Mouse (Mus musculus): ENCODE results near the gene Mfsd13b.
A peak's percentile ranks its signal among the peaks of the same experiment; 100 is the strongest.

The Mfsd13b gene

DNA sequence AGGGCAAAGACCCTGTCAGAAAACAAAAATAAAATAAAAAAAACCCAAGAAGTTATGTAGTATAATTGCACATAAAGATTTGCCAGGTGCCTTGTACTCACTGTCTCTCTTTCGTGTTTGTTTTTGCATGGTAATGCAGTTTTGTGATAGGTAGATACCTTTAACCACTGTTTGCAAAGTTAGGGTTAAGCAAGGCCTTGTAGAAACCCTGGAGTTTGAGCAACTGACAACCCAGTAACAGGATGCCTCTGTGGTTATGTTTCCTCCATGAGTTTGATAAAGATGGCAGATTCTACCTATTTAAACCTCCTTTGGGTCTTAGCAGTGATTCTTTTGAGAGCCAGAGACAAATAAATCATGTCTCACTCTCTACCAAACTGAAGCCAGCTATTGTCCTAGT is 61.2 kb downstream of the Mfsd13b start:
- DNase-seq (ENCODE audit: low read depth, low spot score), result peak; percentile 21

DNA sequence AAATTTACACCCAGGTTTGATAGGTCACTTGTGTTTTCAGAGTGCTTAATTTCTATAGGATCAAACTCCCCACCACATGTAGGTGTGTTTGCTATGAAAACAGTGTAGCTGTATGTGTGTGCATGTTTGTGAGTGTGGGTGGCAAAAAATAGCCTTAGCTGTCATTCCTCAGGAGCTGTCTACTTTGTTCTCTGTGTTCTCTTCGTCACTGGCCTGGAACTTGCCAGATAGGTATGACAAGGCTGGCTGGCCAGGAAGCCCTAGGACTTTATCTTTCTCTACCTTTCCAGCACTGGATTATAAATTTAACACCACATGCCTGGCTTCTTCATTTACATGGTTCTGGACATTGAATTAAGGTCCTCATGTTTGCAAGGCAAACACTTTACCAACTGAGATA is 61.9 kb downstream of the Mfsd13b start:
- no peak for DNase-seq (ENCODE audit: low read depth, low spot score)

DNA sequence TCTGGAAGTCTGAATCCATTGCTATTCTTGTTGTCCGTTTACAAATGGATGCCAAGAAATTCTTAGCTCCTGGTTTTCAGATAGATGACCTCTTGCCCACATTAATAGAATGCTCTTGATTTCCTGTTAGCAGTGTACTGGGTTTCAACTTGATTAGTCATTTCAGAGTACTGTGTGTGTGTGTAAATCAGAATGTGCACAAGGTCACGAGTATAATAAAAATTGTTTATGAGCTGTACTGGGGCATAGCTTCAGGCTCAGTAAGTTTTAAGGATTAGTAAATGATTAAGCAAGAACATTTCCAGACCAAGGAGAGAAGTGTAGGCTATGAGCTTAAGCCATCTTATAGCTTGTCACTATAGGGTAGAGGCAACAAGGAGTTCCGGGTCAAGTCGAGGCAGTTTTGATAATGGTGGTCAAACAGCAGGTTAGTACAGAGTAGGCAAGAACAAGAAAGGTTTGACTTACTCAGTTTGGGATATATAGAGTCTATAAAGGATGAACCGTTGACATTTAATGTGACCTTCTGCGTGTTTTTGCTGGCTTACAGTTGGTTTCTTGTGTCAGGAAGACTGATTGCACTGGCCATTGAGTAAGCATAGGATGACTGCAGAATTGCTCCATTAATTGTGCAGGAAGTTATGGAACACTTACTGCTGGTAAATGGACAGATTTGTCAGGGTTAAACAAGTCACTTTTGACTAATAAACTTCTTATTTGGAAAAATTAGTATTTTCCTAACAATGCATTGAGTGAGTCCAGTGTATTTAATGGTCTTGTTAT is 63.6 kb downstream of the Mfsd13b start:
- no peak for DNase-seq (ENCODE audit: low read depth, low spot score)

DNA sequence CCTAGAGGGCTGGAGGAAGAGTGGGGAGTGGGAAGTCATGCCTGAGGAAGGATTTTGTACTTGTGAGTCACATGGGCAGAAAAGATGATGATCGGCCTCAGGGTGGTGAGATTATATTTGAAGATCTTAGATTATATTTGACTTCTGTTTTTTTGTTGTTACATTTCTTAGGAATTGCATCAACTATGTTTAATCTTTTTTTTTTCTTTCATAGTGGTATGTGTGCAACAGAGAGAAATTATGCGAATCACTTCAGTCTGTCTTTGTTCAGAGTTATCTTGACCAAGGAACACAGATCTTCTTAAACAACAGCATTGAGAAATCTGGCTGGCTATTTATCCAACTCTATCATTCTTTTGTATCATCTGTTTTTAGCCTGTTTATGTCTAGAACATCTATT is 65.3 kb downstream of the Mfsd13b start:
- no peak for DNase-seq (ENCODE audit: low read depth, low spot score)

DNA sequence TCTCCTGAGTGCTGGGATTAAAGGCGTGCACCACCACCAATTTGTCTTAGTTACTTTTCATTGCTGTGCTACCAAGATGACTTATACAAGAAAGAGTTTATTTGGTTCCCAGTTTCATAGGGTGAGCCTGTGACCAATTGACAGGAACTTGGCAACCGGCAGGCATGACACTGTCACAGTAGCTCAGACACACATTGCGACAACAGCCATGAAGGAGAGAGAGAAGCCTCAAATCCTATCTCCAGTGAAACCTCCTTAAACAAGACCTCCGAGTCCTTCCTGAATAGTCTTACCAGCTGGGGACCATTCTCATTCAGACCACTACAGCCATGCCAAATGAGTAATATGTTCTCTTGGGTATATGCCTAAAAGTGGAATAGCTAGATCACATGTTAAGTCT is 70.8 kb downstream of the Mfsd13b start:
- no peak for DNase-seq (ENCODE audit: low read depth, low spot score)

DNA sequence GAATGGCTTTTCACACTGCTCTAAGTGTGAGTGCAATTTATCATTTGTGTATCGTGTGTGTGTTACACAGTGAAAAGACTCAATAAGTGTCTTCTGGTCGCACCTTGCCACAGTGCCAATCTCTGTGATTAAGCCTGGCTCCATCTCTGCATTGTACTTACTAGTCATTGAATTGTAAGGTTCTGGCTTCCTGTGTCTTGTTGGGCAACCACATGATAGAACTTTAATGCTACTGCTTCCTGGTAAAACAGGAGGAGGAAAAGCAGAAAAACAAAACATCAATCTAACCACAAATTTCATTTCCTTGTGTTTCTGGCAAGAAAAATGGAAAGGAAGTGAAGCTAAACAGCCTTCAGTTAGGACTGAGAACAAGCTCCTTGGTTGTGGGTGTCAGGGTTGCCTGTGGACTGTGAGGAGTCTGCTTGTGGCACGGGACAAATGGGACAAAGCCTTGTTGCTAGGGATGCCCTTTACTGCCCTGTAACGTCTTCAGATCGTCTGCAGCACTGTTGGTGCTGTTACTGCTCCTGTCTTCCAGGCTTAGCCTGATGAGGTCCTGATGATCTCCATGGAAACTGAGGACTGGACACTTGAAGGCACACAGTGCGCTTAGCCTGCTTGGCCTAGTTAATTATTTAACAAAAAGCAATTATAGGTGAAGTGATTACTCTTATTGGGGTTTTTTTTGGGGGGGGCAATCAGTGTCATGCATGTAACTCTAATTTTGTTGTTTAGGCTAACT is 77.3 kb downstream of the Mfsd13b start:
- peak; percentile 78 for DNase-seq (ENCODE audit: low read depth, low spot score)

DNA sequence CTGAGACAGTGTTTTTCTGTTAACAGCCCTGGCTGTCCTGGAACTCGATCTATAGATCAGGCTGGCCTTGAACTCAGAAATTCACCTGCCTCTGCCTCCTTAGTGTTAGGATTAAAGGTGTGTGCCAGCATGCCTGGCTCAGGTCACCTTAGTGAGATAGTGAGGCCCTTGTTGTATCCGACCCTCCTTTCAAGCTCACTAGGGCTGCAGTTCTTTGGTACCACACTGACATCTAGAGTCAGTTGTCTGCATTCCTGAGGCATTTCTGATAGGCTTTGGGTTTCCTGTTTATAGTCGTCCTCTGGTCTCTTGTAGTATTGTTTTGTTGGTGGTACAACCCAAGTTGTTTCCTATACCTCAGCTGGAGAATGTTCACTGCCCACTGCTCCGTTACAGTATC is 82.0 kb downstream of the Mfsd13b start:
- DNase-seq (ENCODE audit: low read depth, low spot score), result peak; percentile 74

All from CD4-positive helper T cell, adult 2 months (primary cell).